Mouse (Mus musculus): ENCODE measurements around the gene Cspg4.

DNA sequence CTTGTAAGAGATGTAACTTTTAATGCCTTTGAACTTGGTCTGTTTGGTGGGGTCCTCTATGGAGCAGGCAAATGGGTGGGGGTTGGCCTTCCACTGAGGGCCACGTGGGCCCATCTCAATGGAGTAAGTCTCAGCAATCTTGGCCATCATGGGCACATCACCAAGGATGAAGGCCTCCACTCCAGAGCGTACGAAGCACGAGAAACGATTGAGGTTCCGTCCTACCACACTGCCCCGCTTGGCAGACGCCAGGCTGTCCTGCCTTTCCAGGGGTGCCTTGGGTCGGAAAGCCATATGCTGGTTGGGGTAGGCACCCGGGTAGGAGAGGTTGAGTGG is 61.2 kb downstream of the Cspg4 start:
- TF ChIP-seq CTCF (conservative IDR thresholded peaks at IDR 0.05; ENCODE audit: low read length) (no peak), POU5F1 (IDR thresholded peaks at IDR 0.05; ENCODE audit: borderline replicate concordance, low read length) (no peak)
